Mouse (Mus musculus) intestine, embryonic 15.5 days (tissue): Measurements from ENCODE around the gene Hpn. TPM values are rescaled to one million over a fixed set of nuclear protein-coding genes. Genes with fewer than 3 reads are reported as not detected.
A peak's percentile ranks its signal among the peaks of the same experiment; 100 is the strongest.

Experiments used
- ATAC-seq: fragments of 200-750 bp; cut with Nextera tagmentation; 2 replicates; pipeline ENCODE4 v1.8.0; 2017; ENCODE audit warnings: moderate TSS enrichment, moderate library complexity
- H3K27ac ChIP-seq: fragments of 300-500 bp; sonication (generic); 2 replicates; pipeline ENCODE4 v1.5.1; 2015; ENCODE audit warnings: mild to moderate bottlenecking, inconsistent platforms
- H3K27me3 ChIP-seq: fragments of 300-500 bp; sonication (generic); replicated peaks from 2 replicates; pipeline ENCODE4 v1.6.1; 2015; ENCODE audit warnings: inconsistent platforms
- H3K36me3 ChIP-seq: fragments of 300-500 bp; sonication (generic); 2 replicates; pipeline ENCODE4 v1.6.1; 2015; ENCODE audit warnings: inconsistent platforms
- H3K4me1 ChIP-seq: fragments of 300-500 bp; sonication (generic); replicated peaks from 2 replicates; pipeline ENCODE4 v1.6.1; 2015; ENCODE audit warnings: inconsistent platforms
- H3K4me2 ChIP-seq: fragments of 300-500 bp; sonication (generic); replicated peaks from 2 replicates; pipeline ENCODE4 v1.6.1; 2015; ENCODE audit warnings: mild to moderate bottlenecking, inconsistent platforms
- H3K4me3 ChIP-seq: fragments of 300-500 bp; sonication (generic); replicated peaks from 2 replicates; pipeline ENCODE4 v1.5.1; 2015; ENCODE audit warnings: inconsistent platforms
- H3K9ac ChIP-seq: fragments of 300-500 bp; sonication (generic); 2 replicates; pipeline ENCODE4 v1.6.1; 2015; ENCODE audit warnings: inconsistent platforms
- H3K9me3 ChIP-seq: fragments of 300-500 bp; sonication (generic); 2 replicates; pipeline ENCODE4 v1.6.1; 2016; ENCODE audit warnings: inconsistent platforms
- WGBS: fragments of 180-500 bp; shearing (Covaris S2); methylation state at CpG from one replicate; pipeline ENCODE4 v1.1.7; 2015; 5-methylcytosine and 5-hydroxymethylcytosine counted together
- polyA plus RNA-seq: library from polyadenylated mRNA; unstranded; fragments of >200 nt; fragmentation: Nextera tagmentation; extraction: Ambion mirVana; gene quantifications from 2 replicates; pipeline ENCODE4 v1.2.1, GENCODE M21; 2015

Hpn gene
- polyA plus RNA-seq, 1 experiment from 2014 or later: 37.9 TPM

DNA sequence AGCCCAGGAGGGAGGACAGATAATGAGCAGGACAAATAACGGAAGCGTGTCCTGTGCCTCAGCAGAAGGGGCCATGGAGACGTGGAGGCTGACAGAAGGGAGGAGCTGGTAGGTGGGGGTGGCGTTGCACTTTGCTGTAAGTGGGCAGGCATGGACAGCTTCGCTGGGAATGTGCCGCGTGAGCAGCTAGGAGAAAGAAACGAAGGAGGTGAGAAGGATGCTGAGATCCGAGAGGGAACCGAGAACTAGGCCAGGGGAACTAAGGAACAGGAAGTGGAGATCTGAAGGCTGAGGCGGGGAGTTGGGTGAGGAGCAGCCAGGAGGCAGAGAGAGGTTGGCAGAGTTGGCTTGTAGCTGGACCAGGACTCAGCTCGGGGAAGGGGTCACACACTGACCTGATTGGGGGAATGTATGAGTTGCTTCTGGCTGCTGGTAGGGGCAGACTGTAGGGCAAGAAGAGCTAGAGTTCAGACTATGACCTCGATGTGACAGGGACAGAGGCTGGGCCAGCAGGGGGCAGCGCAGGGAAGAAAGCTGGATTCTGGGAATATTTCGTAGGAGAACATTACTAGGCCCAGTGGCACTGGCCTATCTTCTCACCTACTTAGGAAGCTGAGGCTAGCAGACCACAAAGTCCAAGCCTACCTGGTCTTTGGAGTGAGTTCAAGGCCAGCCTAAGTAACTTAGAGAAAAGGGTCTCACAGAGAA lies 9.9 kb downstream of the Hpn start:
- no peak for ATAC-seq
- H3K27ac ChIP-seq: no peak overlapping the region
- WGBS: 57% methylated on average over 15 of the region's 15 CpGs
- no peaks in the 10 kb centered on the region for H3K4me1 ChIP-seq
- H3K9me3 ChIP-seq: no peaks in the 10 kb centered on the region
- H3K4me2 ChIP-seq: no peak overlapping the region
- H3K36me3 ChIP-seq: no peaks in the 10 kb centered on the region
- H3K4me3 ChIP-seq: no peak overlapping the region
- no peak overlapping the region for H3K9ac ChIP-seq
- H3K27me3 ChIP-seq: no peaks in the 10 kb centered on the region

GRCm38 (mm10) chr7:31100786-31101185 lies 14.3 kb downstream of the Hpn start:
- H3K9ac ChIP-seq: no peak overlapping the region
- no peak overlapping the region for H3K4me2 ChIP-seq
- no peak for ATAC-seq
- H3K27me3 ChIP-seq: no peaks in the 10 kb centered on the region
- H3K27ac ChIP-seq: no peak overlapping the region
- 71% methylated on average over 14 of the region's 14 CpGs for WGBS
- no peaks in the 10 kb centered on the region for H3K36me3 ChIP-seq
- no peak overlapping the region for H3K4me3 ChIP-seq
- H3K4me1 ChIP-seq: no peaks in the 10 kb centered on the region
- H3K9me3 ChIP-seq: no peaks in the 10 kb centered on the region

GRCm38 (mm10) chr7:31099612-31099982 lies 15.5 kb downstream of the Hpn start:
- no peaks in the 10 kb centered on the region for H3K4me1 ChIP-seq
- no peak overlapping the region for H3K27ac ChIP-seq
- H3K9me3 ChIP-seq: no peaks in the 10 kb centered on the region
- no peak for ATAC-seq
- no peak overlapping the region for H3K4me3 ChIP-seq
- no peaks in the 10 kb centered on the region for H3K27me3 ChIP-seq
- WGBS: 89% methylated on average over 6 of the region's 6 CpGs
- no peaks in the 10 kb centered on the region for H3K36me3 ChIP-seq
- H3K9ac ChIP-seq: no peak overlapping the region
- H3K4me2 ChIP-seq: no peak overlapping the region

DNA sequence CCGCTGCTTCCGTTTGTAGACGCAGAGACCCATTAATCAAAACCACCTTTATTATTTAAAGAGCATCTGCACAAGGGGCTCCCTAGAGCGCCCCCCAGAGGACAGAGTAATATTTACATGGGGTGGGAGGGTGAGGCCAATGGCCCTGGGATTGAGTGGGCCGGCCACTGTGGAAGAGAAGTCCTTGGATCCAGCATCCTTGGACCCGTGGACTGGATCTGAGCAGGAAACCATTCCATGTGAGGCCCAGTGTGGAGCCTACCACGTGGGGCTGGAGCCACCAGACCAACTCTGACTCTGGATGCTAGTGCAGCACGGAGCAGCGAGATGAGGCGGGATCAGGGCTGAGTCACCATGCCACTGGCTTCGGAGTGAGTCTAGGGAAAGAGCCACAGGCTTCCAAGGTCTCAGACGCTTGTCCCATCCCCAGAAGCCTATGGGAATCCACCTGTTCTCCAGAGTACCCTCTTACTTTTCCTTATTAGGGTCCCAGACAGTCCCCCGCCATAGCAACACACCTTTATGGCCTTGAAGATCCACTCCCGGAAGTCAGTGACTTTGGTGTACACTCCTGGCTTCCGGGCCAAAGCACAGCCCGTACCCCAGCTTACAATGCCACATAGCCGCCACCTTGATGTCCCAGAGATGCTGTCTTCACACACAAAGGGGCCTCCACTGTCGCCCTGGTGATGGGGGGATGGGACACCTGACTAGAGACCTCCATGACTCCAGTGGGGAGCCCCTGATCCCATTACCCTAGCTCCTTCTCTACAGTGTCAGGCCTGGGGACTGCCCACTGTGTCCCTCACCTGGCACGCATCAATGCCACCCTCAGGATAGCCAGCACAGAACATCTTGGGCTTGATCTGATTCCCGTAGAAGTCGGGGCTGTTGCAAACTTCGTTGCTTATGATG lies 16.1 kb downstream of the Hpn start:
- H3K4me2 ChIP-seq: no peak overlapping the region
- no peaks in the 10 kb centered on the region for H3K9me3 ChIP-seq
- WGBS: 78% methylated on average over 22 of the region's 22 CpGs
- no peaks in the 10 kb centered on the region for H3K36me3 ChIP-seq
- H3K4me3 ChIP-seq: no peak overlapping the region
- no peak overlapping the region for H3K9ac ChIP-seq
- no peaks in the 10 kb centered on the region for H3K4me1 ChIP-seq
- H3K27me3 ChIP-seq: no peaks in the 10 kb centered on the region
- no peak for ATAC-seq
- H3K27ac ChIP-seq: no peak overlapping the region

- H3K4me2 ChIP-seq: peak overlapping the region; percentile 55
- no peak overlapping the region for H3K27ac ChIP-seq
- WGBS: 37% methylated on average over 20 of the region's 20 CpGs
These were observed 17.4 kb downstream of the Hpn start for GRCm38 (mm10) chr7:31097583-31098248.

GRCm38 (mm10) chr7:31096892-31097564 lies 18.1 kb downstream of the Hpn start:
- Histone ChIP-seq H3K36me3 (no peaks in the 10 kb centered on the region), H3K4me3 (no peak overlapping the region), H3K27me3 (no peaks in the 10 kb centered on the region), H3K27ac (no peak overlapping the region), H3K4me1 (no peaks in the 10 kb centered on the region), H3K9ac (no peak overlapping the region), H3K9me3 (no peaks in the 10 kb centered on the region), H3K4me2 (no peak overlapping the region)
- WGBS: 75% methylated on average over 9 of the region's 9 CpGs
- no peak for ATAC-seq

More at GRCm38 (mm10) chr7:31097583-31098248, 17.4 kb downstream of the Hpn start:
- Histone ChIP-seq H3K27me3 (no peaks in the 10 kb centered on the region), H3K9me3 (no peaks in the 10 kb centered on the region), H3K36me3 (no peaks in the 10 kb centered on the region), H3K4me1 (no peaks in the 10 kb centered on the region), H3K9ac (0 out of 2 replicates have a peak overlapping the region, but pooled peaks have one; percentile 28), H3K4me3 (peak overlapping the region; percentile 23)
- ATAC-seq: peak; percentile 93

- no peak overlapping the region for H3K4me3 ChIP-seq
- H3K36me3 ChIP-seq: no peaks in the 10 kb centered on the region
- ATAC-seq: no peak
- no peak overlapping the region for H3K9ac ChIP-seq
- 28% methylated on average over 12 of the region's 12 CpGs for WGBS
- H3K4me2 ChIP-seq: no peak overlapping the region
- H3K9me3 ChIP-seq: no peaks in the 10 kb centered on the region
- no peak overlapping the region for H3K27ac ChIP-seq
- no peaks in the 10 kb centered on the region for H3K27me3 ChIP-seq
- H3K4me1 ChIP-seq: no peaks in the 10 kb centered on the region
These were observed 20.2 kb downstream of the Hpn start for GRCm38 (mm10) chr7:31094774-31095501.

DNA sequence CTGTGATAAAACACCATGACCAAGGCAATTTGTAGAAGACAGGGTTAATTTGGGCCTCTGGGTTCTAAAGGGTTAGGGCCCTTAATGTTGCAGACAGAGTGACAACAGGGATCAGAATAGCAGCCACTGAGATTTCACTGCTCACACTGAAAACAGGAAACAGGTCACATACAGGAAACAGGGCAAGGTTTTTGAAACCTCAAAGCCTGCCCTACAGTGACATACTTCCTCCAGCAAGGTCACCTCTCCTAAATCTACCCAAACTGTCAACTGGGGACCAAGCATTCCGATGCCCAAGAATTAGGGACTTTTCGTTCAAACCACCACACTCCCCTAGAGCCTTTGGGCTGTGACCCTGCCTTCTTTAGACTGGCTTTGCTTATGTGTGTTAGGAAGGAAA lies 25.4 kb downstream of the Hpn start:
- ATAC-seq: no peak
- H3K9ac ChIP-seq: no peak overlapping the region
- 76% methylated on average over 2 of the region's 2 CpGs for WGBS
- H3K4me2 ChIP-seq: no peak overlapping the region
- no peaks in the 10 kb centered on the region for H3K36me3 ChIP-seq
- no peaks in the 10 kb centered on the region for H3K27me3 ChIP-seq
- no peak overlapping the region for H3K4me3 ChIP-seq
- H3K9me3 ChIP-seq: no peaks in the 10 kb centered on the region
- peaks cover 6% of the 10 kb centered on the region; the same call in 1 of the 2 replicates for H3K4me1 ChIP-seq
- no peak overlapping the region for H3K27ac ChIP-seq

DNA sequence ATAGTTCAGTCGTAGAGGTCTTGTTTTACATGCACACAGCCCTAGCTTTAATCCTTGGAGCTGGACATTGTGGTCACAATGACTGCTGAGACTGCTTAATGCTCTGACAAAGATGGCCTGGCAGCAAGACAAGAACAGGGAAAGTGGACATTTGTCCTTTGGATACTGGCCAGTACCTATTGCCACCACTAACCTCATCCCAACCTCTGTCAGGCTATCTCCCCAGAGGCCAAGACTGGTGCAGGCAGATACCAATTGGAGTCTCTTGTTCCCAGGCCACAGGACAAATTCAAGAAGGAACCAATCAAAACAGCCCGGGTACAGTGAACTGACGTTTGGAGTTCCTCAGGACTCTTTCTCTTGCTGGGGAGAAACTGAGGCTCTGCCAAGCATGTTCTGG lies 26.9 kb downstream of the Hpn start:
- no peak overlapping the region for H3K4me2 ChIP-seq
- no peak for ATAC-seq
- 76% methylated on average over 3 of the region's 3 CpGs for WGBS

DNA sequence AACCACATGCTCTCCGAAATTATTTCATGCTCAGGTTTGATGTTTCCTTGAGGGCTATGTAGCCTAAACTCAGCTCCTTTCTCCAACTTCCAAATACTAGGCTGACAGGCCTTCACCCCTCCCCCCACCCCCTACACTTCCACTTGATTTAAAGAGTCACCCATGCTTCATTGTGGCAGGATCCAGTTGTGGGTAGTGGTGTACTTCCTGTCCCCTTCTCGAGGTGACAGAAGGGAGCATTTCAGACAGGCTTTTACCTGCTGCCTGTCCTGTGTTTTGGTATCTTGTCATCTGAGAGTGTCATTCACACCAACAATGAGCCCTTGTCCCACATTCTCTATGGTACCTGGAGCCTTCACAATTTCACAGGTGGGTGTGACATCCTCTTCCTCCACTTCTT lies 27.8 kb downstream of the Hpn start:
- no peak overlapping the region for H3K9ac ChIP-seq
- peaks cover 11% of the 10 kb centered on the region; the same call in 1 of the 2 replicates for H3K4me1 ChIP-seq
- no peak overlapping the region for H3K4me2 ChIP-seq
- no peaks in the 10 kb centered on the region for H3K27me3 ChIP-seq
- no peaks in the 10 kb centered on the region for H3K36me3 ChIP-seq
- no peak overlapping the region for H3K4me3 ChIP-seq
- no peaks in the 10 kb centered on the region for H3K9me3 ChIP-seq
- WGBS: 51% methylated on average over 2 of the region's 2 CpGs
- no peak for ATAC-seq
- H3K27ac ChIP-seq: no peak overlapping the region

More for the DNA sequence above, 26.9 kb downstream of the Hpn start:
- Histone ChIP-seq H3K4me3 (no peak overlapping the region), H3K36me3 (no peaks in the 10 kb centered on the region), H3K9ac (no peak overlapping the region), H3K9me3 (no peaks in the 10 kb centered on the region), H3K27ac (no peak overlapping the region), H3K27me3 (no peaks in the 10 kb centered on the region), H3K4me1 (peaks cover 11% of the 10 kb centered on the region; the same call in 1 of the 2 replicates)

GRCm38 (mm10) chr7:31086175-31086755 lies 28.8 kb downstream of the Hpn start:
- Histone ChIP-seq H3K27ac (no peak overlapping the region), H3K4me2 (no peak overlapping the region), H3K9me3 (no peaks in the 10 kb centered on the region), H3K4me1 (peaks cover 11% of the 10 kb centered on the region; the same call in 1 of the 2 replicates), H3K27me3 (no peaks in the 10 kb centered on the region), H3K9ac (no peak overlapping the region), H3K36me3 (no peaks in the 10 kb centered on the region), H3K4me3 (no peak overlapping the region)
- WGBS: 89% methylated on average over 9 of the region's 9 CpGs
- no peak for ATAC-seq
